Mouse (Mus musculus): ENCODE data around the gene Acsf3.

DNA sequence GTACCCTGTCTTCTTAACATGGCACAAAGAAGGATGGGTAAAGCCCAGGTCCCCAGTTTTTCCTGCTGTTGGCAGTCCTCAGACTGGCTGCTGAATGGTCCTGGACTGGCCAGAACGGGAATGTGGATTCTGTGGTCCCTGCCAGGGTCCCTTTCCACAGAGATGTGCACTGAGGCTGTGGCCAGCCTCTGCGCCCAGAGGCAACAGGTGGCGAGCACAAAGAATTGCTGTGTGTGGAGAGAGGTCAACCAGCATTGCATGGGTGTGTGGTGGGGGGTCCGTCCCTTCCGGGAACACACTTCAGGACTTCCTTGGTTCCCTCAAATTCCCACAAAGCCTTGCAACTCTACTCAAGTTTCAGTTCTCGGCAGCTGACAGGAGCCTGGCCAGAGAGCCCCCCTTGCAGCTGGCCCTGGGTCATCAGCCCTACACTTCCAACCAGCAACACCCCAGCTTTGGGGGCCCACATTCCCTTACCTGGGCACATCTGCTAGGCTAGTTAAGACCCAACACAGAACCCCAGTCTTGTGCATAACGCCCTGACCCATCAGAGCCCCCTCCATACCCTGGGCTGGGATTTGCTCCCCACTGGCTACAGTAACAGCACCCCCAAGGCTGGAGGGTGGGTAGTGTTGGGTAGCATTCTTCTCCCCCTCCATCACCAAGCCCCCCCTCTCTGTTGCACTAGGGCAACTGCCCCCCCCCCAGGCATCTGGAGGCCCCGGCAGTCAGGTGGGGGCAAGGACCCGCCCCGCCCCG is 74.0 kb downstream of the Acsf3 start:
- TF ChIP-seq GATA1 (IDR thresholded peaks at IDR 0.05; ENCODE audit: low read length): no peak
- no peak for TF ChIP-seq TAL1 (IDR thresholded peaks at IDR 0.05; ENCODE audit: low read length)
